Mouse (Mus musculus): ENCODE data around the gene A930017K11Rik. TPM values are rescaled to one million over a fixed set of nuclear protein-coding genes. Genes with fewer than 3 reads are reported as not detected.

The A930017K11Rik gene
- polyA plus RNA-seq, 1 experiment from 2014 or later = 0.08 TPM

DNA sequence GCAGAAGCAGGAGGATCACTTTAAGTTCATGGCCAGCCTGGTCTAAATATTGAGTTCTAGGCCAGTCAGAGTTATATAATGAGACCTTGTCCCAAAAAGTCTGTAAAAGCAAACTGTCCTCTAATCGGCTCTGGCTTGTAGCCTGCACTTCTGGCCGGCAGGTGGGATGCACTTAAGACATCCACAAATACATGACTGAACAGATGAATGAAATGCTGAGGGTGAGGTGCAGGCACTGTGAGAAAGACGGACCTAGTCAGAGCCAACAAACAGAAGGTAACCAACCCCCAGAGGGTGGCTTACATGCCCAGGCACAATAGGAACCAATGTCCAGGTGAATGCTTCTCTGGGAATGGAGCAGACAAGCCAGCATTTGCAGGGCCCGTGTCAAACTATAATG lies 38.1 kb downstream of the A930017K11Rik start:
- WGBS = 88% methylated on average over 4 of the region's 4 CpGs
- Histone ChIP-seq H3K9me3 (no peaks in the 10 kb centered on the region), H3K27ac (no peak overlapping the region), H3K4me1 (peaks cover 16% of the 10 kb centered on the region), H3K9ac (no peak overlapping the region), H3K4me3 (replicated peaks) (no peak overlapping the region), H3K4me2 (no peak overlapping the region), H3K27me3 (no peaks in the 10 kb centered on the region), H3K36me3 (replicated peaks) (peaks cover 7% of the 10 kb centered on the region; the same call in 1 of the 2 replicates)
- ATAC-seq (ENCODE audit: low FRiP score) = no peak

DNA sequence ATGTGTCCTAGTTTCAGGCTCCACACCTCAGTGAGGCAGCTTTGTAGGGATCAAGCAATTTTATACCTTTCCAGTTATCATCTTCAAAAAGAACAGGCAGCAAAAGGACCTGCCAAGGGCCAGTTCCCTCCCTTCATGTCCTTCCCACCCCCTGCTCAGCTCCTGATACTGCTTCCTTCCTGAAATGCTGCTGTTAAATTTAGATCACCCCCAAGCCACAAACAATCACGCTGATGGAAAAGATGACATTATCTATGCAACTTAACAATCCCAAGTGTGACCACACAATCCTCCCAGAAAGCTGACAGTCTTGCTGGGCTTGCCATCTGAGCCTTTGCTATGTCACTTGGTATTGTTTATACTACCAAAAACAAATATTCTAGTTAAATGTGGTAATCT lies 38.5 kb downstream of the A930017K11Rik start:
- Histone ChIP-seq H3K9ac (no peak overlapping the region), H3K36me3 (replicated peaks) (peaks cover 7% of the 10 kb centered on the region; the same call in 1 of the 2 replicates), H3K4me2 (no peak overlapping the region), H3K9me3 (no peaks in the 10 kb centered on the region), H3K4me3 (replicated peaks) (no peak overlapping the region), H3K27ac (no peak overlapping the region), H3K4me1 (peaks cover 14% of the 10 kb centered on the region), H3K27me3 (no peaks in the 10 kb centered on the region)
- WGBS = 91% methylated on average over 1 of the region's 1 CpGs
- ATAC-seq (ENCODE audit: low FRiP score) = no peak

DNA sequence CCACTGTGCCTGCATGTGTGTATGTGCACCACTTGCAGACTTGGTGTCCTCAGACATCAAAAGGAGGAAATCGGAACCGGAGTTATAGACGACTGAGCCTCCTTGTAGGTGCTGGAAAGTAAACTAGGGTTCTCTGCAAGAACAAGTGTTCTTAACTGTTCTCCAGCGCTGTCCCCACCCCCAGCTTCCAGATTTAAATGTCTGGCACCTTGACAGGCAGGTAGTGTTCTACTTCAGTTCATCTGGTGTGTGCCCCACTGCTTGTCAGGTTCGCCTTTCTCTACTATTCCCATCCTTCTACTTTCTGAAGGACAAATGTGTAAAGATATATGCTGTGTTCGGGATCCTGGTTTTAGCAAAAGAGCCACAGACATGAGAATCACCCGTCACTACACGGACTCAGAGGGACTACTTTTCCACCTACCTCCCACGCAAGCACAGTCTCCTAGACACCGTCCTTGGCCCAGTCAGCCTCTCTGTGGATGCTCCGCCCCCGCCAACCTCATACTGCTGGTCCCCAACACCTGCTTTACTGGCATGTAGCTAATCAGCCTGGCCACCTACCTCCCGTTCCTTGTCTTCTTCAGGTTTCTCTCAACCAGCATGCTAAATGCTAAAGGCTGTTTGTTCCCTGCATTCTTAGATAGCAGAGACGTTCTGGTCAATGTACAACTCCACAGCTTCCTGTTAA lies 39.0 kb downstream of the A930017K11Rik start:
- Histone ChIP-seq H3K9me3 (no peaks in the 10 kb centered on the region), H3K4me1 (peaks cover 9% of the 10 kb centered on the region), H3K27me3 (no peaks in the 10 kb centered on the region), H3K9ac (no peak overlapping the region), H3K4me3 (replicated peaks) (no peak overlapping the region), H3K4me2 (no peak overlapping the region), H3K27ac (no peak overlapping the region), H3K36me3 (replicated peaks) (peaks cover 7% of the 10 kb centered on the region; the same call in 1 of the 2 replicates)
- no peak for ATAC-seq (ENCODE audit: low FRiP score)
- 89% methylated on average over 14 of the region's 14 CpGs for WGBS

DNA sequence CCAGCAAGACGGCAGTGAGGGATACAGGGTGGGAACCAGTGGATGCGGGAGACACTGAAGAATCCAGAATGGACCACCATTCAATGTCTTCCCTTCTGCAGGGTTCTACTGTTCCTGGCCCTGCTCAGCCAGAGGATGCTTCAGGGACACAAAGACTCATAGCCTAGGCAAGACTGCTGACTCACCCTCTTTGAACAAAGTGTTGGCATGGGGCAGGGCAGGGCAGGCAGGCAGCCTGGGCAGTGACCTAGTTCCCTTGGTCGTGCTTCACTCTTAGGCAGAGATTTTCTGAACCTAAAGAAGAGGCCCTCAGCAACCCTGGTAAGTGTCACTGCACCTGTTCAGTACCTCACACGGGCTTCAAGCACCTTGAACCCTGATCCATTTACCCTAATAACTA lies 40.5 kb downstream of the A930017K11Rik start:
- 90% methylated on average over 4 of the region's 4 CpGs for WGBS
- Histone ChIP-seq H3K36me3 (replicated peaks) (peaks cover 5% of the 10 kb centered on the region; the same call in 1 of the 2 replicates), H3K4me3 (replicated peaks) (no peak overlapping the region), H3K9me3 (no peaks in the 10 kb centered on the region), H3K27ac (no peak overlapping the region), H3K4me1 (no peaks in the 10 kb centered on the region), H3K27me3 (no peaks in the 10 kb centered on the region), H3K4me2 (no peak overlapping the region), H3K9ac (no peak overlapping the region)
- ATAC-seq (ENCODE audit: low FRiP score) = no peak

DNA sequence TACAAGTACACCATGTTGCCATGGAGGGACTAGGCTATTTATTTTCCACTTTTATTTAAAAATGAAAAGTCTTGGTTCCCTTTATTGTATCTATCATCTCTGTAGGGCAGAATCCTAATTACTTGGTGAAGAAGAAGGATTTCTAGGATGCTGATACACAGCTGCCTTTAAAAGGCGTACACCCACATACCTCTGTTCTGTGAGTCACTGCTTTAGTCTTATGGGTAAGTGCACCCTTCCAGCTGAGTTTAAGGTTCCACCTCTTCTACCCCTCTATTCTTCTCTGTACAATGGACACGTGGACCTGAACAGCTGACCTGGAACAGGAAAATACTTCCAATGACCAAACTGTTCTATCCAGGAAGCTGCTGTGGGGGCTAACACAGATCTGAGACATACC lies 44.7 kb downstream of the A930017K11Rik start:
- H3K9ac ChIP-seq = no peak overlapping the region
- H3K4me3 ChIP-seq (replicated peaks) = no peak overlapping the region
- H3K27ac ChIP-seq = no peak overlapping the region
- H3K9me3 ChIP-seq = no peaks in the 10 kb centered on the region
- H3K27me3 ChIP-seq = no peaks in the 10 kb centered on the region
- H3K36me3 ChIP-seq (replicated peaks) = 0 out of 2 replicates have a peak, but pooled peaks cover 3% of the 10 kb centered on the region
- no peak overlapping the region for H3K4me2 ChIP-seq
- no peak for ATAC-seq (ENCODE audit: low FRiP score)
- no peaks in the 10 kb centered on the region for H3K4me1 ChIP-seq
- WGBS = 87% methylated on average over 2 of the region's 2 CpGs

DNA sequence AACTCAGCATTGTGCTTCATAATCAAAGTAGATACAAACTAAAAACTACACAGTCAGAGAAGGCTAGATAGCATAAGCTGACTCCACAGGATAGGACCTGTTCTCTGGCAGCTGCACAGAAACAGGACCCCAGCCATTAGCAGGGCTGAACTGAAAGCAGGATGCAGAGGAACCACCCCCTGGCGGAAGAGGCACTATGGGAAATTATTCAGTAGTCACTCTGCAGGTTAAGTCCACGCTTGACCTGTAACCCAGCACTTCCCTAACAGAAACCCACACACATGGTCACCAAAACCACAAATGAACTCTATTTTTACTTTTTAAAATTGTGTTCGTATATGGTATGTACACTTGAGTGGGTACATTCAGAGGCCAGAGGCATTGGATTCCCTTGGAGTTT lies 49.3 kb downstream of the A930017K11Rik start:
- Histone ChIP-seq H3K9me3 (no peaks in the 10 kb centered on the region), H3K4me1 (no peaks in the 10 kb centered on the region), H3K27me3 (no peaks in the 10 kb centered on the region), H3K27ac (no peak overlapping the region), H3K9ac (no peak overlapping the region), H3K36me3 (replicated peaks) (peaks cover 8% of the 10 kb centered on the region; the same call in 1 of the 2 replicates), H3K4me2 (no peak overlapping the region), H3K4me3 (replicated peaks) (no peak overlapping the region)
- WGBS = 89% methylated on average over 3 of the region's 3 CpGs
- no peak for ATAC-seq (ENCODE audit: low FRiP score)

DNA sequence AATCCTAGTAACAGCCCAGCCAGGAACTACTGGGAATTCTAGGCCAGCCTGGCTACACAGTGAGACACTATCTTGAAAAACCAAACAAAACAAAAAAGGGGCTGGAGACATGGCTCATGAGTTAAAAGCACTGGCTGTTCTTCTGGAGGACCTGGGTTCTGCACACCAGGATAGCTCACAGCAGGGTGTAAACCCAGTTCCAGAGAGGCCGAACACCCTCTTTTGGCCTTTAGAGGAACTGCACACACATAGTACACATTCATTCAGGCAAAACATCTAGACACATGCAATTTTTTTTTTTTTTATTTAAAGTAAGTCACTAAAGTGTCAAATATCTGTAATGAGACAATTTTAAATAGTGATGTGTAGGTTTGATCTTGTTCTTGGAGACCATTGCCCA lies 52.2 kb downstream of the A930017K11Rik start:
- H3K4me3 ChIP-seq (replicated peaks) = no peak overlapping the region
- H3K4me1 ChIP-seq = no peaks in the 10 kb centered on the region
- no peak overlapping the region for H3K27ac ChIP-seq
- no peak for ATAC-seq (ENCODE audit: low FRiP score)
- no peaks in the 10 kb centered on the region for H3K9me3 ChIP-seq
- no peak overlapping the region for H3K9ac ChIP-seq
- WGBS = 95% methylated on average over 1 of the region's 1 CpGs
- H3K36me3 ChIP-seq (replicated peaks) = peaks cover 7% of the 10 kb centered on the region; the same call in 1 of the 2 replicates
- H3K4me2 ChIP-seq = no peak overlapping the region
- no peaks in the 10 kb centered on the region for H3K27me3 ChIP-seq

Other genes starting within 250 kb of the A930017K11Rik start
- gene Gng13, start 235.4 kb downstream of the A930017K11Rik start, polyA plus RNA-seq (2016; fragmentation: Nextera tagmentation; extraction: Ambion mirVana) = 1.7 and 1.9 TPM in 2 replicates
- gene Chtf18, start 225.1 kb downstream of the A930017K11Rik start, polyA plus RNA-seq (2016; fragmentation: Nextera tagmentation; extraction: Ambion mirVana) = 39.6 and 41.8 TPM in 2 replicates
- 18.0 and 19.6 TPM in 2 replicates for gene Rpusd1, start 224.9 kb downstream of the A930017K11Rik start, polyA plus RNA-seq (2016; fragmentation: Nextera tagmentation; extraction: Ambion mirVana)
- gene Mslnl, start 216.5 kb downstream of the A930017K11Rik start, polyA plus RNA-seq (2016; fragmentation: Nextera tagmentation; extraction: Ambion mirVana) = 0.18 TPM in 1 of 2 replicates, not detected in the other
- 0.28 and 0.50 TPM in 2 replicates for gene Msln, start 198.2 kb downstream of the A930017K11Rik start, polyA plus RNA-seq (2016; fragmentation: Nextera tagmentation; extraction: Ambion mirVana)
- gene Narfl, start 178.8 kb downstream of the A930017K11Rik start, polyA plus RNA-seq (2016; fragmentation: Nextera tagmentation; extraction: Ambion mirVana) = 25.6 and 26.0 TPM in 2 replicates
- gene Haghl, start 166.9 kb downstream of the A930017K11Rik start, polyA plus RNA-seq (2016; fragmentation: Nextera tagmentation; extraction: Ambion mirVana) = 99.1 and 100 TPM in 2 replicates
- gene Ccdc78, start 166.0 kb downstream of the A930017K11Rik start, polyA plus RNA-seq (2016; fragmentation: Nextera tagmentation; extraction: Ambion mirVana) = 0.32 and 0.69 TPM in 2 replicates
- gene Fam173a, start 159.7 kb downstream of the A930017K11Rik start, polyA plus RNA-seq (2016; fragmentation: Nextera tagmentation; extraction: Ambion mirVana) = 76.7 and 80.8 TPM in 2 replicates
- gene AC134908.4, start 156.9 kb downstream of the A930017K11Rik start, polyA plus RNA-seq (2016; fragmentation: Nextera tagmentation; extraction: Ambion mirVana) = not detected in 2 replicates
- gene Metrn, start 155.4 kb downstream of the A930017K11Rik start, polyA plus RNA-seq (2016; fragmentation: Nextera tagmentation; extraction: Ambion mirVana) = 61.2 and 79.6 TPM in 2 replicates
- 21.0 and 23.7 TPM in 2 replicates for gene Fbxl16, start 143.5 kb downstream of the A930017K11Rik start, polyA plus RNA-seq (2016; fragmentation: Nextera tagmentation; extraction: Ambion mirVana)
- 27.8 and 28.2 TPM in 2 replicates for gene Wdr24, start 128.9 kb downstream of the A930017K11Rik start, polyA plus RNA-seq (2016; fragmentation: Nextera tagmentation; extraction: Ambion mirVana)
- gene Jmjd8, start 123.7 kb downstream of the A930017K11Rik start, polyA plus RNA-seq (2016; fragmentation: Nextera tagmentation; extraction: Ambion mirVana) = 65.7 and 69.5 TPM in 2 replicates
- gene Stub1, start 119.2 kb downstream of the A930017K11Rik start, polyA plus RNA-seq (2016; fragmentation: Nextera tagmentation; extraction: Ambion mirVana) = 284 and 288 TPM in 2 replicates
- 5.0 and 5.7 TPM in 2 replicates for gene Rhbdl1, start 115.3 kb downstream of the A930017K11Rik start, polyA plus RNA-seq (2016; fragmentation: Nextera tagmentation; extraction: Ambion mirVana)
- 2.5 and 3.3 TPM in 2 replicates for gene Gm20683, start 110.8 kb downstream of the A930017K11Rik start, polyA plus RNA-seq (2016; fragmentation: Nextera tagmentation; extraction: Ambion mirVana)
- gene Rhot2, start 107.7 kb downstream of the A930017K11Rik start, polyA plus RNA-seq (2016; fragmentation: Nextera tagmentation; extraction: Ambion mirVana) = 20.9 and 23.4 TPM in 2 replicates
- gene Wdr90, start 91.1 kb downstream of the A930017K11Rik start, polyA plus RNA-seq (2016; fragmentation: Nextera tagmentation; extraction: Ambion mirVana) = 38.2 and 41.1 TPM in 2 replicates
- gene Mcrip2, start 83.8 kb downstream of the A930017K11Rik start, polyA plus RNA-seq (2016; fragmentation: Nextera tagmentation; extraction: Ambion mirVana) = 7.7 and 9.8 TPM in 2 replicates
- 51.6 and 55.5 TPM in 2 replicates for gene Mettl26, start 77.5 kb downstream of the A930017K11Rik start, polyA plus RNA-seq (2016; fragmentation: Nextera tagmentation; extraction: Ambion mirVana)
- gene Wfikkn1, start 71.7 kb downstream of the A930017K11Rik start, polyA plus RNA-seq (2016; fragmentation: Nextera tagmentation; extraction: Ambion mirVana) = 0.66 and 0.79 TPM in 2 replicates
- gene Rab40c, start 32.8 kb downstream of the A930017K11Rik start, polyA plus RNA-seq (2016; fragmentation: Nextera tagmentation; extraction: Ambion mirVana) = 35.1 and 36.5 TPM in 2 replicates
- gene Pigq, start 7.6 kb downstream of the A930017K11Rik start, polyA plus RNA-seq (2016; fragmentation: Nextera tagmentation; extraction: Ambion mirVana) = 51.4 and 53.0 TPM in 2 replicates
- 0.09 and 0.72 TPM in 2 replicates for gene Nhlrc4, start 7.6 kb downstream of the A930017K11Rik start, polyA plus RNA-seq (2016; fragmentation: Nextera tagmentation; extraction: Ambion mirVana)
- gene Capn15, start 33.2 kb upstream of the A930017K11Rik start, polyA plus RNA-seq (2016; fragmentation: Nextera tagmentation; extraction: Ambion mirVana) = 30.6 and 31.7 TPM in 2 replicates
- gene Rab11fip3, start 117.0 kb upstream of the A930017K11Rik start, polyA plus RNA-seq (2016; fragmentation: Nextera tagmentation; extraction: Ambion mirVana) = 39.3 and 39.8 TPM in 2 replicates
- gene Decr2, start 137.8 kb upstream of the A930017K11Rik start, polyA plus RNA-seq (2016; fragmentation: Nextera tagmentation; extraction: Ambion mirVana) = 27.1 and 28.2 TPM in 2 replicates
- gene Nme4, start 143.0 kb upstream of the A930017K11Rik start, polyA plus RNA-seq (2016; fragmentation: Nextera tagmentation; extraction: Ambion mirVana) = 58.6 and 62.9 TPM in 2 replicates
- gene Tmem8, start 160.7 kb upstream of the A930017K11Rik start, polyA plus RNA-seq (2016; fragmentation: Nextera tagmentation; extraction: Ambion mirVana) = 2.1 and 2.6 TPM in 2 replicates
- gene Mrpl28, start 170.9 kb upstream of the A930017K11Rik start, polyA plus RNA-seq (2016; fragmentation: Nextera tagmentation; extraction: Ambion mirVana) = 208 and 218 TPM in 2 replicates
- gene Axin1, start 186.1 kb upstream of the A930017K11Rik start, polyA plus RNA-seq (2016; fragmentation: Nextera tagmentation; extraction: Ambion mirVana) = 12.0 and 13.1 TPM in 2 replicates
- gene Pdia2, start 246.5 kb upstream of the A930017K11Rik start, polyA plus RNA-seq (2016; fragmentation: Nextera tagmentation; extraction: Ambion mirVana) = 0.29 and 0.67 TPM in 2 replicates